Mouse (Mus musculus): ENCODE data around the gene Lonp2.

GRCm38 (mm10) chr8:86586058-86586457, 37.8 kb upstream of the Lonp2 start:
- TF ChIP-seq CTCF (IDR thresholded peaks at IDR 0.05; ENCODE audit: low read depth), result no peak
- no peak for TF ChIP-seq EP300 (optimal IDR thresholded peaks at IDR 0.05)

All from stomach, postnatal 0 days (tissue).